Mouse (Mus musculus) cerebellum, adult 9-10 months (tissue): Measurements from ENCODE around the gene Sirt7.

ENCODE experiments used
- DNase-seq: peaks from one replicate; pipeline ENCODE4 v3.0.0; 2022

Sirt7 gene

DNA sequence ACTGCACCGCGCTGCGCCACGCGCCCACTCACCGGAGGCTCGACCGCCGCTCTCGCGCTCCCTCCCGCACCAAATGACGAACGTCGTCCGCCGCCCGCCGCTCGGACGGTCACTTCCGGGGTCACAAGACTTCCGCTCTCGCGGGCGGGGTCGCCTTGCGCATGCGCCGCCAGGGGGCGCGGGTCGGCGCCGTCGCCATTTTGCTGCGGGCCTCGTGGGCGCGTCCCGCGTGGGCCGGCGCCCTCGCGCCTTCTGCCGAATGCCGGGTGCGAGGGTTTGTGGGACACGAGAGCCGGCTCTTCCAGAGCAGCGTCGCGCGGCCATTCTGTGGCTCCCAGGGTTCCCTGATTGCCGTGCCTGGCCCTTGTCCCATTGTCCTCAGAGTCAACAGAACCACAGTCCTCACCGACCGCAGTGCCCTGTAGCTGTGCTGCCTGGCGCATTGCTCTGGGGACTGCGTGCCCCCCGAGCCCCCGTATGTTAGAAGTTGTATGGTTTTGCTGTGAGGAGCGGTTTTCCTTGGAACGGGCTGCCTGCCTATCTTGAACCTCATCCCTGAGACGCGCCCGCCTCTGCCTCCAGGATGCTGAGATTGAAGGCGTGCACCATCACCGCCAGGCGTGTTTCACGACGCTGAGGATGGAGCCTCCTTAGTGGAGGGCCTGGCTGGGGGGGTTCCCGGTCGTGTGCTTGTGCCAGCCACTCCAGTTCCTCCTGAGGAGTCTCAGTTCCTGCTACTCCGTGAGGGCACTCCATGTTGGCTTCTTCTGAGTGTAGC, 43.4 kb downstream of the Sirt7 start, which contains the start of gene Arhgdia:
Arhgdia (minus strand) TSS at position 135 of the 778 bp plus-strand sequence.
- peak; percentile 86 for DNase-seq

DNA sequence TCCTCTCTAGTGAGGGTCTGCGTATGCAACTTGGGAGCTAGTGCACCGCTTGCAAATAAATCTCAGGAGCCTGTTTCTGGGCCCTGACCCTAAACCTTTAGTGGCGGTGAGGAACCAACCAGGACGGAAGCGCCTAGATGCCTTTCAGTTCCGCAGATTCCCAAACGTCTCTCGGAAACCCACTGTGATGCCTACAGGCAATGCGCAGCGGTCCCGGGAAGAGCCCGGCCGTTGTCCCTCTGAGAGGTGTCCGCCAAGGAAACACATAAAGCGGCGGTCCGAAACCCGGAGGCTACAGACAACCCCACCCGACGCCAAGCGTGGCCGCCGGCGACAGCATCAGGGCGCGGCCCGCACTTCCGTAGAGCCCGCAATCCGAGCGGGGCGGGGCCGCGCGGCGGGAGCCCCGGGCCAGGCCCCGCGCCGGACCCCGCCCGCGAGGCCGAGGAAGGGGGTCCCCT, 44.1 kb downstream of the Sirt7 start:
- peak; percentile 54 for DNase-seq

GRCm38 (mm10) chr11:120580190-120580589, 44.9 kb downstream of the Sirt7 start:
- peak; percentile 56 for DNase-seq

- DNase-seq = peak; percentile 79
Observed at GRCm38 (mm10) chr11:120579316-120580107, 45.5 kb downstream of the Sirt7 start.

GRCm38 (mm10) chr11:120578694-120579243, 46.3 kb downstream of the Sirt7 start:
- peak; percentile 55 for DNase-seq

DNA sequence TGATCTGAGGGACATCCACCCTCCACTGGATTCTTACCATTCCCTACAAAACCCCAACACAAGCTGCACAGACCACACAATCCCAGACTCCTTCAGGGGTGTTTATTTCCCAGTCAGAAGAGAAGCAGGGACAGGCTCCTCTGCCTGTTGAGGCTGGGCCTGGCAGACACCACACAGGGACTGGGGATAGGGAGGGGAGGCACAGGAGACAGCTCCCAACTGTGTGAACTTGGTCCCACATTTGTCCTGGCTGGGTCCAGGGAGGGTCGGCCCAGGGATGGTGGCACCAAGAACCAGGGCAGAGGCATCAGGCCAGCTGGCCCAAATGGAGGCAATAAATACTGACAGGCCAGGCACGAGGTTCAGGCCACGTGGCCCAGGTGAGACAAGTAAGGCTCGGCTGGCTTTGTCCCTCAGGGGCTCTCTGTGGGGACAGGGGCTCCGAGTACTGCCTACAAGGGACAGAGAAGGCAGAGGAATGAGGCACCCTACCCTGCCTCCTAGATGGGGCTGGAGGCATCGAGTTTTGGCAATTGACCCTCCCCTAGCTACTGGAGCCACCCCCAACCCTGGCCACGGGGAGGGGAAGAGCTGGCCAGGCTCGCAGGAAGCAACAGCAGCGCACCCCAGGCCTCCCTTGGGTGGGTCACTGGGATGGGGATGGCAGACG, 46.9 kb downstream of the Sirt7 start:
- DNase-seq = peak; percentile 52

- peak; percentile 63 for DNase-seq
Observed at GRCm38 (mm10) chr11:120577211-120578023, 47.6 kb downstream of the Sirt7 start.

GRCm38 (mm10) chr11:120576365-120576981, 48.6 kb downstream of the Sirt7 start:
- peak; percentile 30 for DNase-seq

GRCm38 (mm10) chr11:120575940-120576339, 49.1 kb downstream of the Sirt7 start:
- DNase-seq = peak; percentile 27

DNA sequence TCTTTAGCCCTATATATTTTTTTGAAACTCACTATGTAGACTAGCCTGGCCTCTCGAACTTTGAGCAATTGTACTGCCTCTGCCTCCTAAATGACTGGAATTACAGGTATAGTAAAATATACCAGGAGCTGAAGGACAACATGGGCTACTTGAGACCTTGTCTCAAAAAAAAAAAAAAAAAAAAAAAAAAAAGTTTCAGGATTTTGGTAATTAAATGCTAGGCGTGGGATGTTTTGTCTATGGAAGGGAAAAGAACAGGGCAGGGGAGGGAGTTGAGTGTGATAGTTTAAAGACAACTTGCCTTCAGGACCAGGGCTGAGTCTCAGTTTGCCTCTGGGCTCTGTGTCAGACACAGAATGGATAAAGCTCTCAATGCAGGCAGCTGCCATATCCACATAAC, 50.0 kb downstream of the Sirt7 start:
- DNase-seq = no peak

DNA sequence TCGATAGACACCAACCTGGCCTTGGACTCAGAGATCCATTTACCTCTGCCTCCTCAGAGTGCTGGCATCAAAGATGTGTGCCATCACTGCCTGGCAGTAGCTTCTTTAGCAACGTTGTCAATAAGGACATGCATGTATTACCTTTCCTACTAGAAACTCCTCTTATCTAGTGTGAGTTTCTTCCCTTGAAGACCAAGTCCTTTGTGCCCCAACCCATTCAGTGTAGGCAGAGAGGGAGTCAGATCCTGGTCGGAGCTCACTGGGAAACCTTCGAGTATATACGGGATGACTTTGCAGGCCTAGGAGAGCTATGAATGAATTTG, 50.8 kb downstream of the Sirt7 start:
- no peak for DNase-seq

DNA sequence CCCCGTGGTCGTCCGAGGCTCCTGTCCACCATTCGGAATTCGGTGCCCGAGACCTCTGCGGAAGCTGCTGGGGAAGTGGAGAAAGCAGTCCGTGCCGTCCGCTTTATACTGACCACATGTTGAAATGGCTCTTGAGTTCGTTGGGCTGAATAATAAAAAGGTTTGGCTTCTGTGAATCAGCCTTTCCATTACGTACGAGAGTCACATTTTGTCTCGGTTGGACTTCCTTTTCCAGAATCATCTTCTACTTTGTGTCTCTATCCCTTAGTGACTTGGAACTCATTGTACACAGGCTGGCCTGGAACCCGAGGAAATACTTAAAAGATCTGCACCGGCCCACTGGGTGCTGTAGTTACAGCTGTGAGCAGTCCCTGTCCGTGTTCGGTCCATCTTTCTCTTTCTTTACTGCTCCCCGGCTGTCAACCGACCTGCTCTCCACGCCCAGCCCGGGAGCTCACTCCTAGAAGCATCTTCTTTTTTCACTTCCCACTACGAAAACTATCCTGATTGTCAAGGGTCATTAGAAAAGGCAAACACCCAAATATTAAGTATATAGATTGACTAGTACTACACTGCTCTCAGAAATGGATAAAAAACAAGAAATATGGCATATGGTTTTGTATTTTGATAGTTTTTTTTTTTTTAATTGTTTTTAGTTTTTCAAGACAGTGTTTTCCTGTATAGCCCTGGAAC, 51.3 kb downstream of the Sirt7 start:
- DNase-seq = no peak

GRCm38 (mm10) chr11:120572752-120573584, 52.1 kb downstream of the Sirt7 start, which contains the start of gene P4hb:
Gene P4hb, minus strand, starts transcription at chr11:120573253.
- DNase-seq = peak; percentile 100

GRCm38 (mm10) chr11:120572417-120572751, 52.7 kb downstream of the Sirt7 start:
- no peak for DNase-seq

DNA sequence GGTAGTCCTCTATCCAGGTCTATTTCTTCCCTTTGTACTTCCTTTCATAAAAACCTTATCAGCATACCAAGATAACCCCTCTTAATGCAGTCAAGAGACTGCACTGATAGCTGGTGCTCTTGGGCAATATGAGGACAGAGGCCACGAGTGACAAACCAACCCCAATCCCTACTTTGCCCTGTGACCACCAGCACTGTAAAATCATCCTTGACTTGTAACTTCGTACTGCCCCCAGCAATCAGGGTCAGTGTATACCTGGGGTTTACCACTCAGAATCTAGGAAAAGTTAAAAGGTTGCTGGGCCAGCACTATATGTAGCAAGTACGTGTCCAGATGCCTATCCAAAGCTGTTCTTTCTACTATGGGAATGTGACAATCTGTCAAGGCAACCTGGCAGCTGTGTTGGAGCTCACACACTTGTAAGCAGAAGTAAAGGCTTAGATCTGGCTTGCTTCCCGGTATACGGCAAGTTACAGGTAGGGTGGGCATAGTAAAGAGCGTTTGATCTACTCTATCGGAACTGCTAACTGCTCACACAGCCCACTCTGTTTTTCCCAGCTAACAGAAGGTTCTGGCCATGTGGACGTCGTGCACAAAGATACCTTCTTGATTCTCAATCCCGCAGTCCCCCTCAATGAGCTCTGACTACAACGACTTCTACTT, 53.2 kb downstream of the Sirt7 start:
- DNase-seq = peak; percentile 64

GRCm38 (mm10) chr11:120571122-120571521, 53.9 kb downstream of the Sirt7 start:
- DNase-seq = peak; percentile 47
